In the genomic region with DNA sequence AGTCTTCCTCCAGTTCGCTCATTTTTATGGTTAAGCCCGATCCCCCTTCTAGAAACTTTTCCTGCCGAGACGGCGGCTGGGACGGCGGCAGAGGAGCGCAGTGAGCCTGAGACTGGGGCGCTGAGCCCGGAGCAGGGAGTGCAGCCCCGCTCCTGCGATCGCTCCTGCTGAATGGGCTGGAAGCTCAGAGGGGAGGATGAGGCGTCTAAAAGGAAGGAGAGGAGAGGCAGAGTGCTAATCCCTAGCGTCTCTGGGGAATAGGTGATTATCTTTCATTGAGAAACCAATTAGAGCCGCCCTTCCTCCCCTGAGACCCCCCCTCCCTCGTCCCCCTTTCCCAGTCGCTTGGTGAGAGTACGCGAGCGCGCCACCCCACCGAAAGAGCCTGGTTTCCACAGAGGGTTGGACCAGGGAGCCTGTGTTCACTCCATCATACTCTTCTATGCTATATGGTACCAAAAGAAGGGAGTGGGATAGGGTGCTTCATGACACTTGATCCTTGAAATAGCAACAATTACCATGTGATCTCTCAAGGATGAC, we compare ENCODE assay signal across 8 mouse cellular contexts. TPM values are rescaled to one million over a fixed set of nuclear protein-coding genes. Genes with fewer than 3 reads are reported as not detected.
DNase-seq lines count a peak whose midpoint lies in the region; ATAC-seq lines count a peak whose summit lies in the region.

Gene Prkg1 (minus strand): TSS at position 233 of the 540 bp plus-strand sequence.

- H3K4me2 ChIP-seq in forebrain, embryonic 14.5 days (ENCODE audit: low read length) = peak within 1 kb of the TSS; percentile 98

- intact Hi-C loops in heart, postnatal 36 days (cut with DNase I) = no loop called here
- intact Hi-C loops in left cerebral cortex, postnatal 10 days (cut with DNase I) = no loop called here

- H3K4me1 ChIP-seq in forebrain, embryonic 14.5 days (ENCODE audit: control insufficient read depth, insufficient read depth, low read length) = peaks cover 12% of the 10 kb centered on the region

- DNase-seq in cerebellum, postnatal 10 days = peak; percentile 36 to 39
- DNase-seq in cerebellum, adult 11 months = no peak
- peak; percentile 60 for DNase-seq in R1 (ENCODE audit: low read depth, low spot score)
- peak; percentile 50 for DNase-seq in forebrain, embryonic 14.5 days (ENCODE audit: low spot score)
- peak; percentile 54 to 68 for DNase-seq in heart, postnatal 36 days
- DNase-seq in left cerebral cortex, postnatal 10 days (ENCODE audit: extremely low spot score in 1 of 2, low spot score in 2 of 2) = peak in 1 of 2 experiments; percentile 46

- H3K9me3 ChIP-seq in forebrain, embryonic 14.5 days (replicated peaks; ENCODE audit: control insufficient read depth, low read length) = no peaks in the 10 kb centered on the region

- no peak within 1 kb of the TSS for H3K27ac ChIP-seq in forebrain, embryonic 14.5 days (ENCODE audit: low read depth, low read length)

- peak within 1 kb of the TSS; percentile 51 for H3K9ac ChIP-seq in forebrain, embryonic 14.5 days (ENCODE audit: low read length)

- under 1% methylated on average over 22 of the region's 23 CpGs for WGBS in forebrain, embryonic 14.5 days

- peak; percentile 87 for ATAC-seq in forebrain, embryonic 14.5 days
- 0 out of 2 replicates have a peak, but pooled peaks have one; percentile 26 for ATAC-seq in megakaryocyte-erythroid progenitor cell, adult 5-6 weeks (replicated peaks; ENCODE audit: low FRiP score, low TSS enrichment, poor library complexity, severe bottlenecking)
- ATAC-seq in activated CD4-positive, CD25-positive, alpha-beta regulatory T cell, adult 4 months = no peak

- peaks cover 26% of the 10 kb centered on the region for H3K27me3 ChIP-seq in forebrain, embryonic 14.5 days (replicated peaks; ENCODE audit: control insufficient read depth, insufficient read depth, low read length)

- H3K4me3 ChIP-seq in forebrain, embryonic 14.5 days (ENCODE audit: low read depth, low read length) = peak within 1 kb of the TSS; percentile 46

- no peaks in the 10 kb centered on the region for H3K36me3 ChIP-seq in forebrain, embryonic 14.5 days (ENCODE audit: control insufficient read depth, insufficient read depth, low read length)

RNA-seq across cellular contexts. Expression of gene Prkg1, which starts in this region (rescaled TPM):
- polyA plus RNA-seq in forebrain, embryonic 14.5 days (2014; fragmentation: Nextera tagmentation; extraction: Ambion mirVana) = 1.1 and 2.5 TPM in 2 replicates
- 10 to 100 TPM; 12.7 to 13.4 TPM for total RNA-seq in heart, postnatal 36 days (2021)
- total RNA-seq in left cerebral cortex, postnatal 10 days (2021) = 10 to 100 TPM; 15.6 to 16.9 TPM
- total RNA-seq in megakaryocyte-erythroid progenitor cell, adult 5-6 weeks (2014; fragmentation: Nextera tagmentation) = 1.8 and 4.1 TPM in 2 replicates
- total RNA-seq in megakaryocyte-erythroid progenitor cell, adult 5-6 weeks (2017) = 0.47 and 8.5 TPM in 2 replicates
- under 1 TPM in 1 of 2 experiments, not detected in 1; 0.20 TPM for polyA plus RNA-seq in activated CD4-positive, CD25-positive, alpha-beta regulatory T cell, adult 4 months (2017; shearing (Covaris generic))
